Mouse (Mus musculus) G1E (cell line): Measurements from ENCODE around the gene Ptgir.

ENCODE experiments used
- CTCF ChIP-seq: IDR thresholded peaks from 2 replicates; pipeline ENCODE4 v1.5.1; 2012; ENCODE audit warnings: low read depth, low read length, inconsistent platforms, mixed read lengths
- GATA1 ChIP-seq: IDR thresholded peaks from 2 replicates; pipeline ENCODE4 v1.6.1; 2012; ENCODE audit warnings: borderline replicate concordance, low read length, inconsistent platforms, mixed read lengths
- POLR2AphosphoS5 ChIP-seq: IDR thresholded peaks from 2 replicates; pipeline ENCODE4 v1.6.1; 2012; ENCODE audit warnings: low read depth, low read length, inconsistent platforms; ENCODE audit not compliant: insufficient replicate concordance
- TAL1 ChIP-seq: conservative IDR thresholded peaks from 2 replicates; pipeline ENCODE4 v1.6.1; 2012; ENCODE audit warnings: low read depth, low read length, inconsistent platforms, mixed read lengths

GRCm38 (mm10) chr7:16944061-16944807, 37.9 kb downstream of the Ptgir start, which contains the start of gene Pnmal2:
- TF ChIP-seq CTCF (no peak), GATA1 (no peak), TAL1 (no peak), POLR2AphosphoS5 (no peak)
